Mouse (Mus musculus) kidney, adult 11 months (tissue): Measurements from ENCODE around the gene Rasgef1b.

ENCODE experiments used
- DNase-seq: peaks from one replicate; pipeline ENCODE4 v3.0.0; 2022

The Rasgef1b gene

GRCm38 (mm10) chr5:99701811-99702210, 27.1 kb downstream of the Rasgef1b start:
- no peak for DNase-seq

- no peak for DNase-seq
Observed at GRCm38 (mm10) chr5:99694712-99695360, 34.0 kb downstream of the Rasgef1b start.

GRCm38 (mm10) chr5:99689909-99690308, 39.0 kb downstream of the Rasgef1b start:
- no peak for DNase-seq

- no peak for DNase-seq
Observed at GRCm38 (mm10) chr5:99687894-99688293, 41.0 kb downstream of the Rasgef1b start.

- DNase-seq = no peak
Observed at GRCm38 (mm10) chr5:99684023-99684422, 44.8 kb downstream of the Rasgef1b start.

GRCm38 (mm10) chr5:99669971-99670571, 58.8 kb downstream of the Rasgef1b start:
- DNase-seq = peak; percentile 30

GRCm38 (mm10) chr5:99656024-99656423, 72.8 kb downstream of the Rasgef1b start:
- DNase-seq = no peak

- DNase-seq = no peak
Observed at GRCm38 (mm10) chr5:99652931-99653330, 75.9 kb downstream of the Rasgef1b start.

- DNase-seq = no peak
Observed at GRCm38 (mm10) chr5:99641407-99641806, 87.5 kb downstream of the Rasgef1b start.

GRCm38 (mm10) chr5:99636575-99636974, 92.3 kb downstream of the Rasgef1b start:
- DNase-seq = no peak

- DNase-seq = no peak
Observed at GRCm38 (mm10) chr5:99634010-99634541, 94.8 kb downstream of the Rasgef1b start.

- no peak for DNase-seq
Observed at GRCm38 (mm10) chr5:99633548-99633947, 95.3 kb downstream of the Rasgef1b start.

- no peak for DNase-seq
Observed at GRCm38 (mm10) chr5:99632649-99633310, 96.1 kb downstream of the Rasgef1b start.

- DNase-seq = no peak
Observed at GRCm38 (mm10) chr5:99630087-99630486, 98.8 kb downstream of the Rasgef1b start.

GRCm38 (mm10) chr5:99625603-99626002, 103.3 kb downstream of the Rasgef1b start:
- DNase-seq = no peak

GRCm38 (mm10) chr5:99620771-99621170, 108.1 kb downstream of the Rasgef1b start:
- no peak for DNase-seq

GRCm38 (mm10) chr5:99617271-99617800, 111.5 kb downstream of the Rasgef1b start:
- no peak for DNase-seq

- DNase-seq = no peak
Observed at GRCm38 (mm10) chr5:99613321-99614118, 115.3 kb downstream of the Rasgef1b start.

GRCm38 (mm10) chr5:99607602-99608001, 121.3 kb downstream of the Rasgef1b start:
- DNase-seq = no peak

GRCm38 (mm10) chr5:99606164-99606858, 122.6 kb downstream of the Rasgef1b start:
- DNase-seq = no peak

GRCm38 (mm10) chr5:99602244-99603023, 126.4 kb downstream of the Rasgef1b start:
- DNase-seq = no peak
